Mouse (Mus musculus): ENCODE measurements around the gene Casp9. TPM values are rescaled to one million over a fixed set of nuclear protein-coding genes. Genes with fewer than 3 reads are reported as not detected.
A peak's percentile ranks its signal among the peaks of the same experiment; 100 is the strongest.

The Casp9 gene
- total RNA-seq (2012; rRNA removed), result 5.5 and 6.1 TPM in 2 replicates

GRCm38 (mm10) chr4:141793282-141794151 is at the start of gene Casp9:
Casp9 (plus strand) TSS chr4:141793612.
- Histone ChIP-seq H3K4me1 (ENCODE audit: control insufficient read depth in 2 of 2, insufficient read depth in 2 of 2, low read length in 2 of 2, poor library complexity in 1 of 2) (peaks cover 2 to 3% of the 10 kb centered on the region in 2 experiments; a peak in 2 of 4 replicates), H3K4me3 (ENCODE audit: insufficient read depth in 1 of 2, low read depth in 1 of 2, low read length in 2 of 2, poor library complexity in 1 of 2, severe bottlenecking in 1 of 2) (peak within 1 kb of the TSS; percentile 82 to 84), H3K27ac (ENCODE audit: insufficient read depth, low read depth, low read length, poor library complexity, severe bottlenecking) (peak within 1 kb of the TSS; percentile 45), H3K9me3 (ENCODE audit: control insufficient read depth, insufficient read depth, low read depth, low read length) (no peaks in the 10 kb centered on the region), H3K9ac (ENCODE audit: insufficient read depth, low read depth, low read length, poor library complexity, severe bottlenecking) (peak within 1 kb of the TSS; percentile 72), H3K36me3 (ENCODE audit: control insufficient read depth, insufficient read depth, low read length, poor library complexity, severe bottlenecking) (peaks cover 8% of the 10 kb centered on the region)
- peak; percentile 94 for DNase-seq (ENCODE audit: low read depth, low spot score)
- no peak for TF ChIP-seq ZNF384 (IDR thresholded peaks at IDR 0.05; ENCODE audit: low read depth, low read length)
- 0 out of 2 replicates have a peak, but pooled peaks have one; percentile 52 for TF ChIP-seq HCFC1 (IDR thresholded peaks at IDR 0.05; ENCODE audit: borderline replicate concordance, insufficient read depth, low read length)
- in situ Hi-C loops (cut with MboI; ENCODE audit: low sequenced_read_pairs in 2 of 2, unreplicated experiment in 2 of 2), result no loop called here

DNA sequence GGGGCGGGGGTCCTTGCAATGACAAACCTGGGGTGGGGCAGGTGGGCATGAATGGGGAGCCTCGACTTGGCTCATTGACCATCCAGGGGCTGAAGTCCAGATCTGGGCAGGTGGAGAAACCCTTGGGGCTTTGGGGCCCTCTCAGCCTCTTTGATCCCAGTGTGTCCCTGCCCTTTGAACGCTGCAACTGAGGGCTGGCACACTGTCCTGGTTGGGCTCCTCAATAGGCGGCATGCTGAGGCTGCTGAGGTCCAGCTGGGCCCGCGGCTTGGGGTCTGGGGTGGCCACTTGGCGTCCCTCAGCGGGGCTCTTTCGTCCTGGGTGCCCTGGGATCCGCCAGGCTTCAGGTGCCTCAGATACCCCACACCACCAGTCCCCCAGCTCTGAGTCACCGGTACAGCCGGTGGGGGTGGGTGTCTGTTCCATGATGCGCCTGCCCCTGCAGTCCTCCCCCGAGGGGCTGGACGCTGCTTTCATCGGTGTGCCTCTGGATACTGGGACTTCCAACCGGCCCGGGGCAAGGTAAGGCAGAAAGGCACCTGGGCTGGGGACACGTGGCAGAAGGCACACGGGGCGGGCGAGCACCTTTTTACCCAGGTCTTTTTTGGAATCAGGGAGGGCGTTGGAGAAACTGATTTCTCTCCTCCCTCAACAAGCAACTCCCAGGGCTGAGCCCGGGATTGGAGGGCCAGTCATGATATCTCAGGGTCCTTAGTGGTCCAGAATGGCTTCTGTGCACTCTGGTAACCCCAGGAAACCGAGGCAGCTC is 46.6 kb upstream of the Casp9 start, which contains the start of gene Agmat:
Gene Agmat, plus strand, starts transcription at position 95 of the 769 bp plus-strand sequence.
- no peak for DNase-seq (ENCODE audit: low read depth, low spot score)
- Histone ChIP-seq H3K9me3 (ENCODE audit: control insufficient read depth, insufficient read depth, low read depth, low read length) (no peaks in the 10 kb centered on the region), H3K27ac (ENCODE audit: insufficient read depth, low read depth, low read length, poor library complexity, severe bottlenecking) (no peak within 1 kb of the TSS), H3K4me3 (ENCODE audit: insufficient read depth in 1 of 2, low read depth in 1 of 2, low read length in 2 of 2, poor library complexity in 1 of 2, severe bottlenecking in 1 of 2) (peak within 1 kb of the TSS; percentile 42 to 51), H3K4me1 (ENCODE audit: control insufficient read depth in 2 of 2, insufficient read depth in 2 of 2, low read length in 2 of 2, poor library complexity in 1 of 2) (peaks cover 0 to 8% of the 10 kb centered on the region in 2 experiments; a peak in 1 of 4 replicates), H3K36me3 (ENCODE audit: control insufficient read depth, insufficient read depth, low read length, poor library complexity, severe bottlenecking) (no peaks in the 10 kb centered on the region), H3K9ac (ENCODE audit: insufficient read depth, low read depth, low read length, poor library complexity, severe bottlenecking) (peak within 1 kb of the TSS; percentile 54)
- in situ Hi-C loops (cut with MboI; ENCODE audit: low sequenced_read_pairs in 2 of 2, unreplicated experiment in 2 of 2), result no loop called here
- TF ChIP-seq ZNF384 (IDR thresholded peaks at IDR 0.05; ENCODE audit: low read depth, low read length) (no peak), ZC3H11A (IDR thresholded peaks at IDR 0.05; ENCODE audit: borderline replicate concordance, low read depth, low read length) (no peak), CHD2 (IDR thresholded peaks at IDR 0.05; ENCODE audit: low read depth, low read length) (no peak), MAFK (IDR thresholded peaks at IDR 0.05; ENCODE audit: insufficient read depth, low read depth, low read length) (no peak), HCFC1 (IDR thresholded peaks at IDR 0.05; ENCODE audit: borderline replicate concordance, insufficient read depth, low read length) (no peak)

- Histone ChIP-seq H3K9ac (ENCODE audit: insufficient read depth, low read depth, low read length, poor library complexity, severe bottlenecking) (no peak overlapping the region), H3K27ac (ENCODE audit: insufficient read depth, low read depth, low read length, poor library complexity, severe bottlenecking) (no peak overlapping the region), H3K36me3 (ENCODE audit: control insufficient read depth, insufficient read depth, low read length, poor library complexity, severe bottlenecking) (no peaks in the 10 kb centered on the region), H3K4me3 (ENCODE audit: insufficient read depth in 1 of 2, low read depth in 1 of 2, low read length in 2 of 2, poor library complexity in 1 of 2, severe bottlenecking in 1 of 2) (no peak overlapping the region), H3K4me1 (ENCODE audit: control insufficient read depth in 2 of 2, insufficient read depth in 2 of 2, low read length in 2 of 2, poor library complexity in 1 of 2) (peaks cover 0 to 6% of the 10 kb centered on the region in 2 experiments; a peak in 1 of 4 replicates), H3K9me3 (ENCODE audit: control insufficient read depth, insufficient read depth, low read depth, low read length) (no peaks in the 10 kb centered on the region)
- no peak for DNase-seq (ENCODE audit: low read depth, low spot score)
- in situ Hi-C loops (cut with MboI; ENCODE audit: low sequenced_read_pairs in 2 of 2, unreplicated experiment in 2 of 2), result no loop called here
- no peak for TF ChIP-seq ZNF384 (IDR thresholded peaks at IDR 0.05; ENCODE audit: low read depth, low read length)
- TF ChIP-seq ZC3H11A (IDR thresholded peaks at IDR 0.05; ENCODE audit: borderline replicate concordance, low read depth, low read length), result no peak
- TF ChIP-seq MAFK (IDR thresholded peaks at IDR 0.05; ENCODE audit: insufficient read depth, low read depth, low read length), result no peak
- no peak for TF ChIP-seq HCFC1 (IDR thresholded peaks at IDR 0.05; ENCODE audit: borderline replicate concordance, insufficient read depth, low read length)
- TF ChIP-seq CHD2 (IDR thresholded peaks at IDR 0.05; ENCODE audit: low read depth, low read length), result no peak
Measured at GRCm38 (mm10) chr4:141749557-141749956, 43.9 kb upstream of the Casp9 start.

DNA sequence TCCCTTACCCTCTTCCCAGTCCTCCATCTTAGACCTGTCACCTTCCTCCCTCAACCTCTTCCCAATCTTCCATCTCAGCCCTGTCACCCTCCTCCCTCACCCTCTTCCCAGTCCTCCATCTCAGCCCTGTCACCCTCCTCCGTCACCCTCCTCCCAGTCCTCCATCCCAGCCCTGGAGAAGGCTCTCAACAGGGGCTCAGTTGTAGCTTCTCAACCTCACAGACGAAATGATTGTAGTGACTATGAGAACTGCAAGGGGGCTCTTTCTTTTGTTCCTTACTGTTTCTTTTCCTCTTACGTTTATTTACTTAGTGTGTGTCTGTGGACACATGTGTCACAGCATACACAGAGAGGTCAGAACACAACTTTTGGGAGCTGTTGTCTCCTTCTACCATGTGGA is 42.6 kb upstream of the Casp9 start:
- TF ChIP-seq MAFK (IDR thresholded peaks at IDR 0.05; ENCODE audit: insufficient read depth, low read depth, low read length), result no peak
- TF ChIP-seq HCFC1 (IDR thresholded peaks at IDR 0.05; ENCODE audit: borderline replicate concordance, insufficient read depth, low read length), result no peak
- TF ChIP-seq CHD2 (IDR thresholded peaks at IDR 0.05; ENCODE audit: low read depth, low read length), result no peak
- no peak for TF ChIP-seq ZC3H11A (IDR thresholded peaks at IDR 0.05; ENCODE audit: borderline replicate concordance, low read depth, low read length)
- no peak for TF ChIP-seq ZNF384 (IDR thresholded peaks at IDR 0.05; ENCODE audit: low read depth, low read length)
- no peak overlapping the region for H3K9ac ChIP-seq (ENCODE audit: insufficient read depth, low read depth, low read length, poor library complexity, severe bottlenecking)
- no peak overlapping the region for H3K4me3 ChIP-seq (ENCODE audit: insufficient read depth in 1 of 2, low read depth in 1 of 2, low read length in 2 of 2, poor library complexity in 1 of 2, severe bottlenecking in 1 of 2)
- no peaks in the 10 kb centered on the region for H3K9me3 ChIP-seq (ENCODE audit: control insufficient read depth, insufficient read depth, low read depth, low read length)
- no peak for DNase-seq (ENCODE audit: low read depth, low spot score)
- H3K27ac ChIP-seq (ENCODE audit: insufficient read depth, low read depth, low read length, poor library complexity, severe bottlenecking), result no peak overlapping the region
- in situ Hi-C loops (cut with MboI; ENCODE audit: low sequenced_read_pairs in 2 of 2, unreplicated experiment in 2 of 2), result no loop called here
- peaks cover 0 to 6% of the 10 kb centered on the region in 2 experiments; a peak in 1 of 4 replicates for H3K4me1 ChIP-seq (ENCODE audit: control insufficient read depth in 2 of 2, insufficient read depth in 2 of 2, low read length in 2 of 2, poor library complexity in 1 of 2)
- H3K36me3 ChIP-seq (ENCODE audit: control insufficient read depth, insufficient read depth, low read length, poor library complexity, severe bottlenecking), result no peaks in the 10 kb centered on the region
